Mouse (Mus musculus): Measurements from ENCODE around the gene Plekhm2. TPM values are rescaled to one million over a fixed set of nuclear protein-coding genes. Genes with fewer than 3 reads are reported as not detected.

Gene Plekhm2
- polyA plus RNA-seq, 1 experiment from 2014 or later: 6.1 TPM

DNA sequence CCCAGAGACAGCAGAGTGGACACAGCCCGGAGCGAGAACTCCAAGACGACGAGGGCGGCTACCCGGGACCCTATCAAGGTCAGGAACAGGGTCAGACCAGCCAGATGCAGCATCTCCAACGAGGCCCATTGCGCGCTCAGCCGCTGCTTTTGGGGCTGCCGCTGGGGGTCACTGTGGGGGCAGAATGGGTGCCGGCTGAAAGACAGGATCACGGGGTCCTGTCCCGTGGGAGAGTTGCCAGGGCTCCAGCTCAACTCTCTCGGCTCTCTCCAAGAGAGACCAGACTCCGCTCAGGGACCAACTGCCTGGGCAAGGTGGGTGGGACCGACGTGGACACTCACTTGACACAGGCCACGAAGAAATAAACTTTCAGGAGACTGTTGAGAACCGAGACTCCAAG lies 47.4 kb downstream of the Plekhm2 start:
- WGBS: 3% methylated on average over 20 of the region's 20 CpGs
- H3K27ac ChIP-seq (replicated peaks): no peak overlapping the region
- H3K4me2 ChIP-seq (replicated peaks): peak overlapping the region; percentile 44
- H3K9me3 ChIP-seq: no peaks in the 10 kb centered on the region
- H3K36me3 ChIP-seq: no peaks in the 10 kb centered on the region
- H3K4me1 ChIP-seq: peaks cover 15% of the 10 kb centered on the region
- ATAC-seq (ENCODE audit: low FRiP score, low read depth): peak; percentile 51; the same call in 1 of the 2 replicates
- H3K9ac ChIP-seq (replicated peaks): 0 out of 2 replicates have a peak overlapping the region, but pooled peaks have one; percentile 24
- H3K27me3 ChIP-seq: peaks cover 24% of the 10 kb centered on the region
- peak overlapping the region; percentile 17; the same call in 1 of the 2 replicates for H3K4me3 ChIP-seq

DNA sequence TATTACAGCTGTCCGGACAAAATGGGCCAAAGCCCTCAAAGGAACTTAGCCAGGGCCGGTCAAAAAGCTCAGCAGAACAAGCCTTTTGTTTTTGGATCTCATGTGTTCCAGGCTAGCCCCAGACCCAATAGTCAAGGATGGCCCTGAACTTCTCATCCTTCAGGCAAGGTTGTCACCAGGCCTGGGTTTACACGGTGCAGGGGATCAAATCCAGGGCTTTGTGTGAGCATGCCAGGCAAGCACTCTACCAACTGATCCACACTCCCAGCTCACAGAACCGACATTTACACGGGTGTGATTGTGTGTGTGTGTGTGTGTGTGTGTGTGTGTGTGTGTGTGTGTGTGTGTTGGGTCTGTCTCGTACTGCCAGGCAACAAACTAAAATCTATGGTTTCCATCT lies 47.9 kb downstream of the Plekhm2 start:
- Histone ChIP-seq H3K27ac (replicated peaks) (no peak overlapping the region), H3K9me3 (no peaks in the 10 kb centered on the region), H3K4me2 (replicated peaks) (no peak overlapping the region), H3K4me1 (peaks cover 15% of the 10 kb centered on the region), H3K36me3 (no peaks in the 10 kb centered on the region), H3K27me3 (peaks cover 24% of the 10 kb centered on the region), H3K4me3 (no peak overlapping the region), H3K9ac (replicated peaks) (no peak overlapping the region)
- no peak for ATAC-seq (ENCODE audit: low FRiP score, low read depth)
- WGBS: 78% methylated on average over 6 of the region's 6 CpGs

DNA sequence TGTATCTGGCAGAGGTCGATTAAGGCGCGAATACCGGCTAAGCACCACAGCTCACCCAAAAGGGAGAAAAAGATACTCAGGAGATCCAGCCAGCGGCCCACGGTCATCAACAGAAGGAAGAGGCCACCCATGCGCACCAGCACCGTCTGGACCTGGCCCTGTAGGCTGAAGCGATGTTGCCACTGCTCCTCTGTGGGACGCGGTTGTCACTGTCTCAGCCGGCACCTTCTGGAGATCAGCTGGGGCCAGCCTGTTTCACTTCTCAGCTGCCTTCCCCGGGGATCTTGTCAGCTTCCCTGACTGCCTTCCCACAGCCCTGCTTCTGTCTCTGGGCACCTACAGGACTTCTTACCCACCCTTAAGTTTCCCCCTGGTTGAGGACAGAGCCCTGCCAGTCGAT lies 49.8 kb downstream of the Plekhm2 start:
- WGBS: 91% methylated on average over 14 of the region's 14 CpGs
- Histone ChIP-seq H3K4me1 (peaks cover 15% of the 10 kb centered on the region), H3K9me3 (no peaks in the 10 kb centered on the region), H3K36me3 (no peaks in the 10 kb centered on the region), H3K4me2 (replicated peaks) (no peak overlapping the region), H3K27ac (replicated peaks) (no peak overlapping the region), H3K4me3 (no peak overlapping the region), H3K9ac (replicated peaks) (no peak overlapping the region), H3K27me3 (peaks cover 24% of the 10 kb centered on the region)
- no peak for ATAC-seq (ENCODE audit: low FRiP score, low read depth)

DNA sequence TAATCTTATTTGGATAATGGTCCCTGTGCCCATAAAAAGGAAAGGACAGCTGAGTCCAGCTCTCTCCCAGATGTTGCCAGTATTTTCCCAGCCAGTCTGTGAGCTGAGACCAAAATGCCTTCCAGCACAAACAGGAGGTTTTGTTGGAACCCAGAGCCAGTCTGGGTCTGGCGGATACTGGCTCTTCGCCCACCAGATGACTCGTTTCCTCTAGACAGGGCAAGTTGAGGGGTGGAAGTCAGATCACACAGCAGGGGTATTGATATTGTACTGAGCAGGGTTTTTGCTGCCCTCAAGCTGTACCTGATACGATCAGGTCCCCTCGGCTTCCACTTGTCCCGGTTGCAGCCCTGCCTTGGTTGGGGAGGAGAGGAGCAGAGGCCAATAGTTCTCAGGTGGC lies 55.2 kb downstream of the Plekhm2 start:
- WGBS: 87% methylated on average over 6 of the region's 6 CpGs
- Histone ChIP-seq H3K9ac (replicated peaks) (no peak overlapping the region), H3K4me2 (replicated peaks) (no peak overlapping the region), H3K4me3 (no peak overlapping the region), H3K27me3 (no peaks in the 10 kb centered on the region), H3K27ac (replicated peaks) (no peak overlapping the region), H3K36me3 (no peaks in the 10 kb centered on the region), H3K4me1 (no peaks in the 10 kb centered on the region), H3K9me3 (no peaks in the 10 kb centered on the region)
- ATAC-seq (ENCODE audit: low FRiP score, low read depth): no peak

DNA sequence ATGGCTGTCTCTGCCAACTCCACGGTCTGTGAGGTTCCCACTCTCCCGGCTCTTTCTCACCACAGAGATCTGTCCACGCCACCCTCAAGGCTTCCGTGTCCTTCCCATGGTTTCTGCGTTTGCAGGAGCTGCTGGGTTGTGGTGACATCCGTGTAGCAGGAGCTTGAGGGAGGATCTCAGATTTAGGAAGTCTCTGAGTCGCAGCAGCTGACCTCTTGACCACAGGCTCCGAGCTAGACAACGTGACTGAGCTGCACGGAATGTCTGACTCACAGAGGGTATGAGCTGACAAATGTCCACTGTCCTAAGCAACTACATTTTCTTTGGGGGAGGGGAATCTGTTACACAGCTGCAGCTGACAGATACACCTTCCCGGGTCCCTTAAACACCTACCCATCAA lies 58.8 kb downstream of the Plekhm2 start, which contains the start of gene Fblim1:
Fblim1 (minus strand) TSS at position 236 of the 400 bp plus-strand sequence.
- Histone ChIP-seq H3K4me1 (no peaks in the 10 kb centered on the region), H3K9ac (replicated peaks) (no peak within 1 kb of the TSS), H3K27ac (replicated peaks) (no peak within 1 kb of the TSS), H3K9me3 (no peaks in the 10 kb centered on the region), H3K4me2 (replicated peaks) (no peak within 1 kb of the TSS), H3K36me3 (no peaks in the 10 kb centered on the region), H3K27me3 (peaks cover 8% of the 10 kb centered on the region), H3K4me3 (no peak within 1 kb of the TSS)
- 84% methylated on average over 11 of the region's 11 CpGs for WGBS
- ATAC-seq (ENCODE audit: low FRiP score, low read depth): no peak

DNA sequence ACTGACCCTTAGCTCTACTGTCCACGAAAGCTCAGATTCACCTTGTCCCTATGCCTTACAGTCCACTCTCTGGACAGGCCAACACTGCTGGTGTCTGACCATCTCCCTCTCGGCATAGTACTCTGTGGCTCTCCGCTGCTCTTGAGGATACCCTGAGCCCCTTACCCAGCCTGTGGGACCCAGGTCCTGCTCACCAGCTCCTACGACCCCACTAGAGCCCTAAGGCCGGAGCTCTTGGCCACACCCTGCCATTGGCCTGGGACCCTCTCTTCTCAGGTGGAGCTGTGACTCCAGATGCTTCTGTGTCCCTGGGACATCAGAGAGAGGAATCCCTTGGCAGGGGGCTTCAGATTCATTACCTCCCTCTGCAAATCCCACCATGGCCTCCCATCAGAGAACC lies 59.3 kb downstream of the Plekhm2 start:
- no peak for ATAC-seq (ENCODE audit: low FRiP score, low read depth)
- no peak overlapping the region for H3K4me2 ChIP-seq (replicated peaks)
- no peak overlapping the region for H3K4me3 ChIP-seq
- WGBS: 93% methylated on average over 5 of the region's 5 CpGs
- H3K36me3 ChIP-seq: no peaks in the 10 kb centered on the region
- H3K27me3 ChIP-seq: peaks cover 13% of the 10 kb centered on the region
- no peaks in the 10 kb centered on the region for H3K9me3 ChIP-seq
- no peak overlapping the region for H3K27ac ChIP-seq (replicated peaks)
- no peak overlapping the region for H3K9ac ChIP-seq (replicated peaks)
- peaks cover under 1% of the 10 kb centered on the region; the same call in 1 of the 2 replicates for H3K4me1 ChIP-seq

DNA sequence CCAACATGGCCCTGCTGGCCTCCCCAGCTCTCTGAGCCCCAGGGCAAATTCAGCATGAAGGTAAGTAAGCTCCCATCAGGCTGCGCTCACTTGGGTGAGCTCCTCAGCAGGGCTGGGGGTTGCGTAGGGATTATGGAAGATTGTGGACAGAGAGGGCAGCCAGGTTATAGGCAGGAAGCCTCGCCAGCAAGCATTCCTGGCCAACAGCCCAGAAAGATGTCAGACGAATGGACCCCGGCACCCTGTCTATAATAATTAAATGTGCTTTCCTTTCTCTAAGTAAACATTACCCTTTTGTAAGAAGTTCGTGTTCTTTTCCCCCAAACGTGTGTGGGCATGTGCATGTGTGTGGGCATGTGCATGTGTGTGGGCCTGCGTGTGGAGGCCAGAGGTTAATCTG lies 60.2 kb downstream of the Plekhm2 start:
- Histone ChIP-seq H3K27me3 (peaks cover 22% of the 10 kb centered on the region), H3K9ac (replicated peaks) (no peak overlapping the region), H3K4me1 (peaks cover 10% of the 10 kb centered on the region), H3K36me3 (no peaks in the 10 kb centered on the region), H3K4me3 (no peak overlapping the region), H3K4me2 (replicated peaks) (no peak overlapping the region), H3K9me3 (no peaks in the 10 kb centered on the region), H3K27ac (replicated peaks) (no peak overlapping the region)
- WGBS: 69% methylated on average over 8 of the region's 8 CpGs
- ATAC-seq (ENCODE audit: low FRiP score, low read depth): no peak

DNA sequence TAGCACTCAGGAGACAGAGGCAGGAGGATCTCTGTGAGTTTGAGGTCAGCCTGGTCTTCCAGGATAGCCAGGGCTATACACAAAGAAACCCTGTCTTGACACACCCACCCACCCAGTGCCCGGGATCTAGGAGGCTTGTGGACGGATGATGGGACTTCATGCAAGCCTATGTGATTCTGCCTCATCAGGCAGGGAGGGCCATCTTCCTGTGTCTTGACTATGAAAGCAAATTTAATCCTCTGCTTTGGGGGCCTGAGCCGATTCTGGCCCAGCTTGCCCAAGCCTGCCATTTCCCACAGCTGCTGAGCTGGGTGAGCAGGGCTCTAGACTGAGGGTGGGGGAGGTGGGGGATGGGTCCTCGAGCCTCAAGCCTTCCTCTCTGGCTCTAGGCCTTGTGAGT lies 60.8 kb downstream of the Plekhm2 start:
- Histone ChIP-seq H3K9me3 (no peaks in the 10 kb centered on the region), H3K27me3 (peaks cover 28% of the 10 kb centered on the region), H3K4me3 (no peak overlapping the region), H3K9ac (replicated peaks) (no peak overlapping the region), H3K4me2 (replicated peaks) (no peak overlapping the region), H3K27ac (replicated peaks) (no peak overlapping the region), H3K36me3 (no peaks in the 10 kb centered on the region), H3K4me1 (peaks cover 16% of the 10 kb centered on the region)
- WGBS: 68% methylated on average over 4 of the region's 4 CpGs
- ATAC-seq (ENCODE audit: low FRiP score, low read depth): no peak

DNA sequence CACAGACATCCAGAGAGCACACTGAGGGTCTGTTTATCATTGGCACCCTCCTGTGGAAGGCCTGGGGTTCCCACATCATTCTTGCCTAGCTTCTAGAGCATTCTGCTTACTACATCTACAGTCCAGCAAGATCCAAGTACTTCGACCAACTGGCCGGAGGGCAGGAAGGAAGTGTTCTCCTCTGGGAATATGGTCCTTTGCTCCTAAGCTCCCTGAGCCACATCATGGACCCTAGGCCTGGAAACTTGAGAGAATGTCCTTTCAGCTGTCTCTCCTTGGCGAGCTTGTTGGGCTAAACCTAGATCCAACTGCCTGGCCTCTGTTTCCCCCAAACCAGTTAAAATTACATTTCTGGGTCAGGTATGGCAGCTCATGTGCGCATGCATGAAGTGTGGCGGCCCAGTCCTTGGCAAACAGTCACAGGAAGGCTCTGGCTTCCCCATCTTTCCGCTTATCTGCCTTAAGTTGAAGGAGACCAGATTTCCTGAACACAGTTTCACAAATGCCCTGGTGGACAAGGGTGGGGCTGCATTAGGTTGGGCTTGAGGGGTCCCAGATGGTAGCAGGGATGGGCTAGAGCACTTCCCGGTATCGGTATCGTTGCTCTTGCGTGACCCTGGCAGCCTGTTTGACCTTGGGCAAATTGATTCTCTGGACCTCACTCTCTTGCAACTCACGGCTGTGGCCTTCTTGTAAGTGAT lies 62.0 kb downstream of the Plekhm2 start:
- no peaks in the 10 kb centered on the region for H3K36me3 ChIP-seq
- peaks cover 37% of the 10 kb centered on the region for H3K27me3 ChIP-seq
- WGBS: 83% methylated on average over 11 of the region's 11 CpGs
- no peaks in the 10 kb centered on the region for H3K9me3 ChIP-seq
- H3K4me1 ChIP-seq: peaks cover 27% of the 10 kb centered on the region
- no peak overlapping the region for H3K4me2 ChIP-seq (replicated peaks)
- no peak overlapping the region for H3K4me3 ChIP-seq
- H3K9ac ChIP-seq (replicated peaks): no peak overlapping the region
- H3K27ac ChIP-seq (replicated peaks): no peak overlapping the region
- no peak for ATAC-seq (ENCODE audit: low FRiP score, low read depth)

DNA sequence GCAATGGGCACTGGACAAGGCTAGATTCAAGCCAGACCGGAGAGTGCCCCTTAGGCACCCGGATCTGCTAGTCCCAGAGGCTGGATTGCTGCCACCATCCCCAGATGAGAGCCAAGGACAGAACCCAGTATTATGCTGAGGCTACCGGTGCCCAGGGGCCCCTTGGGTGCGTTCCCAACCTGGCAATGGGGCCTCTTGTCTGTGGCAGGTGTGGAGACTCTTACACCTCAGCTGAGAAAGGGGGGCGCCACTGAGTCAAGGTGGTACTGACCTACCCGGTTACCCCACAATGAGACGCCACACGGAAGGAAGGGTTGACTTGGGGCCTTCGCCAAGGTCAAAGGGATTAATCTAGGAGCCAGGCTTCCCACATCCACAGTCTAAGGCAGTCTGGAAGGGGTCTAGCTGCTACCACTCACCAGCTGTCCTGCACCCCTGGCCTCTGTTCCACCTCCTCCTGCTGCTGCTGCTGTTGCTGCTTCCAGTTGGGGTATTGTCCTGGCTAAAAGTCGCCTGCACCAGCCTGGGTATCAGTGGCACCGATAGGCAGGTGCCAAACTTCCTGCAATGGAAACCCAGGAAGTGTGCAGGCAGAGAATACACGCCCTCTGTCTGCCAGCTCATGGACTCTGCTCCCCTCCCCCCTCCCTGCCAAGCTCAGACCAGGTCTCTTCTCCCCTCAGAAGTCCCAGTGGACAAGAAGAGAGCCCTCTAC lies 63.4 kb downstream of the Plekhm2 start:
- peaks cover 47% of the 10 kb centered on the region for H3K27me3 ChIP-seq
- peaks cover 27% of the 10 kb centered on the region for H3K4me1 ChIP-seq
- no peaks in the 10 kb centered on the region for H3K36me3 ChIP-seq
- H3K9ac ChIP-seq (replicated peaks): no peak overlapping the region
- no peaks in the 10 kb centered on the region for H3K9me3 ChIP-seq
- ATAC-seq (ENCODE audit: low FRiP score, low read depth): no peak
- H3K4me2 ChIP-seq (replicated peaks): no peak overlapping the region
- 69% methylated on average over 12 of the region's 12 CpGs for WGBS
- H3K4me3 ChIP-seq: no peak overlapping the region
- H3K27ac ChIP-seq (replicated peaks): no peak overlapping the region

DNA sequence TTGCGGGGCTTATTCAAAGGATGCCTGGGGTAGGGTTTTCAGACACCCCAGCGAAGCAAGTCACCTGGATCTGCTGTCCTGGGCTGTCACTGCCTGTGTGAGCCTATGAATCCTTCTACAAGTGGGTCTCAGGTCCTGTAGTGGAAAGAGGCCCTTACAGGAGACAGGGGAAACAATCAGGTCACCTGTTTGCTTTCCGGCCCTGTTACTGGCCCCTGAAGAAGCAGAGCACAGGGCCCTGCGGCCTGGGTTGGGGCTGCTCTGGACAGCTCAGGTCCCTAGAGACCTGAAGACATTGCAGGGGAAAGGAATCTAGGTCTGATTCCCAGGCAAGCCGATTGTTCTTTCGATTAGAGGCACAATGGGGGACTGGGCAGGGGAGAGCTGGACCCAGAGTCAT lies 64.3 kb downstream of the Plekhm2 start:
- no peak overlapping the region for H3K27ac ChIP-seq (replicated peaks)
- H3K9ac ChIP-seq (replicated peaks): no peak overlapping the region
- H3K27me3 ChIP-seq: peaks cover 47% of the 10 kb centered on the region
- H3K9me3 ChIP-seq: no peaks in the 10 kb centered on the region
- peaks cover 27% of the 10 kb centered on the region for H3K4me1 ChIP-seq
- WGBS: 16% methylated on average over 6 of the region's 6 CpGs
- peak overlapping the region; percentile 71; the same call in 1 of the 2 replicates for H3K4me2 ChIP-seq (replicated peaks)
- no peaks in the 10 kb centered on the region for H3K36me3 ChIP-seq
- ATAC-seq (ENCODE audit: low FRiP score, low read depth): no peak
- H3K4me3 ChIP-seq: no peak overlapping the region
